Mouse (Mus musculus) neural tube, embryonic 13.5 days (tissue): ENCODE data around the gene Mrpl32. TPM values are rescaled to one million over a fixed set of nuclear protein-coding genes. Genes with fewer than 3 reads are reported as not detected.

Experiments
- polyA plus RNA-seq: library from polyadenylated mRNA; unstranded; fragments of >200 nt; fragmentation: Nextera tagmentation; extraction: Ambion mirVana; gene quantifications from 2 replicates; pipeline ENCODE4 v1.2.1, GENCODE M21; 2015

Gene Mrpl32
- polyA plus RNA-seq, 1 experiment from 2014 or later: 146 TPM

Other genes starting within 250 kb of the Mrpl32 start
- gene Hecw1, start 89.9 kb downstream of the Mrpl32 start, polyA plus RNA-seq: 30.6 and 34.8 TPM in 2 replicates
- gene Psma2, start 75 bp upstream of the Mrpl32 start, polyA plus RNA-seq: 199 and 202 TPM in 2 replicates
- 38.3 and 41.6 TPM in 2 replicates for gene AW209491, start 17.0 kb upstream of the Mrpl32 start, polyA plus RNA-seq